8 mouse cellular contexts compared by ENCODE assay signal in the genomic region with DNA sequence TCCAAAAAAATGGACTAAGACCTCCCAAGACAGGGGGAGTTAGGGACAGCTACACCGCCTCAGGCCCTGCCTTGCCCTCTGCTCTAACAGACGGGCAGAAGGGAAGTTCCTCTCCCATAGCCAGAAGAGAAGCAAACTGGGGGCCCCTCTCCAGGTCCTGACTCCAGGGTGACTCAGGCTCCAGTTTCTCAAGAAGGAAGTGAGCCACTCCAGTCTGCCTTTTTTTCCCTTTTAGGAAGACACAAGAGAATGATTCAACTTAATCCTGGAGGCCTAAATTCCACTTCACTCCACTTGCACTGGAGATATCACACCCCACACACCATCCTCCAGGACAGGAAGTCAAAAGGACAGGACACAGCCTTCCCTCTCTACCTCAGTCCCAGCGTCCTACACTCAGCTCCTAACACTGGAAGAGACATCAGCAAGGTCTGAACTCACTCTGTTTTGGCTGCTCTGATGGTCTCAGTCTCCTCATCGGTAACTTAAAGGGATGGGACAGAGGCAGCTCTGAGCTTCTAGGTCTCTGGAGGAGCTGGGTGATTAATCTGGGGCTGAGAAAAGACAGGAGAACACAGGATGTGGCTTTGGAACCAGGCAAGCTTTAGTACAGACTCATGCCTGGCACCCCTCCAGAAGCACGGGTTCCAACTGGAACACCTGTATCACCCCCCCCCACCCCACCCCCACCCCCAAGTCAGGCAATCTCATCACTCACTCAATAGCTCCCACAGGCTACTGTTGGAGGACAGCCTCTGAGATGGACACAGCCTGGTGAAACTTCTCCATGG. TPM values are rescaled to one million over a fixed set of nuclear protein-coding genes. Genes with fewer than 3 reads are reported as not detected.
A peak's percentile ranks its signal among the peaks of the same experiment; 100 is the strongest.
DNase-seq lines count a peak whose midpoint lies in the region; ATAC-seq and TF ChIP-seq lines count a peak whose summit lies in the region.

No protein-coding gene starts in this region.

- intact Hi-C loops in gastrocnemius, adult 2 months (cut with DNase I): no loop called here
- intact Hi-C loops in heart, postnatal 14 days (cut with DNase I): loop anchor here (2.0 kb wide), 1 partner anchor 18 kb away; no protein-coding TSS in a partner anchor

- WGBS in lung, postnatal 0 days: 14% methylated on average over 5 of the region's 5 CpGs

- peaks cover 0 to 9% of the 10 kb centered on the region in 2 experiments; a peak in 2 of 4 replicates for H3K36me3 ChIP-seq in MEL (ENCODE audit: control insufficient read depth in 1 of 2, insufficient read depth in 2 of 2, low read length in 2 of 2)
- H3K36me3 ChIP-seq in lung, postnatal 0 days (ENCODE audit: insufficient read depth, low read length): no peaks in the 10 kb centered on the region

- no peak overlapping the region for H3K9ac ChIP-seq in MEL (ENCODE audit: control insufficient read depth, low read depth, low read length, poor library complexity, severe bottlenecking)
- no peak overlapping the region for H3K9ac ChIP-seq in lung, postnatal 0 days (replicated peaks; ENCODE audit: low read depth)

- no peak for TF ChIP-seq EP300 in MEL (IDR thresholded peaks at IDR 0.05; ENCODE audit: low read depth in 1 of 2, low read length in 2 of 2)
- peak; percentile 56; the same call in 1 of the 2 replicates for TF ChIP-seq EP300 in lung, postnatal 0 days (IDR thresholded peaks at IDR 0.05)

- peak overlapping the region; percentile 23; the same call in 1 of the 2 replicates for H3K4me2 ChIP-seq in lung, postnatal 0 days (replicated peaks; ENCODE audit: low read depth, low read length)

- peak overlapping the region; percentile 44 for H3K4me3 ChIP-seq in gastrocnemius, adult 2 months
- no peak overlapping the region for H3K4me3 ChIP-seq in MEL (ENCODE audit: control insufficient read depth in 1 of 2, insufficient read depth in 1 of 2, low read depth in 2 of 2, low read length in 2 of 2)
- no peak overlapping the region for H3K4me3 ChIP-seq in lung, postnatal 0 days (ENCODE audit: low read depth, low read length)

- TF ChIP-seq CTCF in gastrocnemius, adult 2 months (IDR thresholded peaks at IDR 0.05): no peak
- no peak for TF ChIP-seq CTCF in MEL (IDR thresholded peaks at IDR 0.05 in 2 of 3, conservative IDR thresholded peaks at IDR 0.05 in 1 of 3; ENCODE audit: control insufficient read depth in 1 of 3, insufficient read depth in 1 of 3, low read depth in 2 of 3, low read length in 3 of 3, poor library complexity in 1 of 3, severe bottlenecking in 1 of 3)
- TF ChIP-seq CTCF in lung, postnatal 0 days (IDR thresholded peaks at IDR 0.05): no peak

- DNase-seq in gastrocnemius, adult 2 months: peak; percentile 34
- no peak for DNase-seq in gastrocnemius, adult 18-20 months (ENCODE audit: low spot score)
- DNase-seq in MEL (ENCODE audit: low read depth, low spot score): peak; percentile 60
- DNase-seq in heart, postnatal 14 days: peak; percentile 32 to 36
- peak; percentile 85 for DNase-seq in lung, postnatal 0 days (ENCODE audit: low spot score)
- no peak for DNase-seq in frontal cortex, postnatal 14 days (ENCODE audit: low spot score in 2 of 2)
- no peak for DNase-seq in left cerebral cortex, adult 9 months (ENCODE audit: low spot score in 2 of 2)

- peak overlapping the region; percentile 82 for H3K27ac ChIP-seq in gastrocnemius, adult 2 months
- no peak overlapping the region for H3K27ac ChIP-seq in MEL (ENCODE audit: control insufficient read depth, low read depth, low read length)
- peak overlapping the region; percentile 91 for H3K27ac ChIP-seq in lung, postnatal 0 days (ENCODE audit: low read length)

- peaks cover 0 to 17% of the 10 kb centered on the region in 2 experiments; a peak in 3 of 4 replicates for H3K4me1 ChIP-seq in MEL (ENCODE audit: control insufficient read depth in 1 of 2, insufficient read depth in 2 of 2, low read length in 2 of 2)
- H3K4me1 ChIP-seq in lung, postnatal 0 days (ENCODE audit: insufficient read depth, low read depth, low read length): peaks cover 64% of the 10 kb centered on the region

- H3K27me3 ChIP-seq in MEL (ENCODE audit: control insufficient read depth in 1 of 2, insufficient read depth in 2 of 2, low read length in 2 of 2): no peaks in the 10 kb centered on the region
- H3K27me3 ChIP-seq in lung, postnatal 0 days (replicated peaks; ENCODE audit: insufficient read depth, low read length): no peaks in the 10 kb centered on the region

- no peak for TF ChIP-seq POLR2A in MEL (IDR thresholded peaks at IDR 0.05; ENCODE audit: control insufficient read depth in 1 of 2, insufficient read depth in 1 of 2, low read depth in 1 of 2, low read length in 2 of 2, poor library complexity in 1 of 2)

- TF ChIP-seq RAD21 in MEL (IDR thresholded peaks at IDR 0.05; ENCODE audit: low read depth, low read length): no peak

- no peaks in the 10 kb centered on the region for H3K9me3 ChIP-seq in MEL (replicated peaks; ENCODE audit: insufficient read depth, low read length)
- no peaks in the 10 kb centered on the region for H3K9me3 ChIP-seq in lung, postnatal 0 days (ENCODE audit: low read length)

- no peaks in the 10 kb centered on the region for H3K79me2 ChIP-seq in MEL (ENCODE audit: control insufficient read depth, insufficient read depth, low read length, poor library complexity)

- peak; percentile 7; the same call in 1 of the 2 replicates for ATAC-seq in lung, postnatal 0 days
- no peak for ATAC-seq in cerebellum, adult (ENCODE audit: insufficient number of reproducible peaks, low FRiP score, low TSS enrichment)

TF ChIP-seq in MEL, 35 proteins besides CTCF, POLR2A, EP300 and RAD21:
- TF ChIP-seq MXI1 (IDR thresholded peaks at IDR 0.05; ENCODE audit: low read depth, low read length) (no peak), CHD1 (IDR thresholded peaks at IDR 0.05; ENCODE audit: low read depth, low read length) (no peak)

RNA-seq across cellular contexts. Expression of a gene that starts 31.0 kb away (rescaled TPM):
- total RNA-seq in gastrocnemius, adult 2 months (2021): 10 to 100 TPM in 1 of 2 experiments, 1 to 10 TPM in 1; 8.4 to 11.9 TPM
- 10 to 100 TPM in 1 of 2 experiments, 1 to 10 TPM in 1; 7.6 to 14.3 TPM for total RNA-seq in gastrocnemius, adult 18-20 months (2021)
- 7.8 and 8.8 TPM in 2 replicates for total RNA-seq in MEL (2012; rRNA removed)
- polyA plus RNA-seq in MEL (2012; ENCODE audit: insufficient read depth in 1 of 2, insufficient read length in 2 of 2, low read depth in 1 of 2, low replicate concordance in 2 of 2, missing spikeins in 1 of 2): 10 to 100 TPM in 1 of 2 experiments, not detected in 1; 27.0 TPM
- total RNA-seq in heart, postnatal 14 days (2021): 10 to 100 TPM; 49.7 to 51.0 TPM
- polyA plus RNA-seq in lung, postnatal 0 days (2015; fragmentation: Nextera tagmentation; extraction: Ambion mirVana): 30.0 and 31.0 TPM in 2 replicates

Comparison
In these comparisons a context has a peak if more than half of its experiments do, and no peak if none do; other contexts are left out.
1. DNase-seq: peak in gastrocnemius, adult 2 months (single experiment), MEL (single experiment), heart, postnatal 14 days (2 of 2) and lung, postnatal 0 days (single experiment); none in gastrocnemius, adult 18-20 months (single experiment), frontal cortex, postnatal 14 days (0 of 2) and left cerebral cortex, adult 9 months (0 of 2).